12 mouse cellular contexts compared by ENCODE assay signal in genomic region chr1:170550649-170551440, GRCm38 (mm10). TPM values are rescaled to one million over a fixed set of nuclear protein-coding genes. Genes with fewer than 3 reads are reported as not detected.
DNase-seq lines count a peak whose midpoint lies in the region; ATAC-seq lines count a peak whose summit lies in the region.
"Had no signal": no experiment of that assay in that cellular context is flagged by ENCODE, and none has a peak within 500 bp of the region (broad histone marks: within the 10 kb centered on the region; RNA-seq: fewer than 3 reads in every experiment).

No protein-coding gene starts in this region.

- no peak overlapping the region for H3K4me2 ChIP-seq in midbrain, embryonic 11.5 days
- H3K4me2 ChIP-seq: midbrain, embryonic 15.5 days had no signal

- H3K4me3 ChIP-seq in midbrain, embryonic 10.5 days, result no peak overlapping the region
- H3K4me3 ChIP-seq in midbrain, embryonic 11.5 days (ENCODE audit: low read depth, low read length), result no peak overlapping the region
- H3K4me3 ChIP-seq: midbrain, embryonic 15.5 days had no signal

- H3K27me3 ChIP-seq in midbrain, embryonic 10.5 days (ENCODE audit: low read depth, poor library complexity, severe bottlenecking), result no peaks in the 10 kb centered on the region
- H3K27me3 ChIP-seq in midbrain, embryonic 11.5 days (ENCODE audit: control insufficient read depth, insufficient read depth, low read length), result no peaks in the 10 kb centered on the region
- H3K27me3 ChIP-seq: midbrain, embryonic 15.5 days had no signal

- H3K27ac ChIP-seq in midbrain, embryonic 10.5 days (replicated peaks), result peak overlapping the region; percentile 59; the same call in 1 of the 2 replicates
- no peak overlapping the region for H3K27ac ChIP-seq in midbrain, embryonic 11.5 days (ENCODE audit: low read depth, low read length)
- H3K27ac ChIP-seq: midbrain, embryonic 15.5 days had no signal

- peaks cover 9% of the 10 kb centered on the region for H3K4me1 ChIP-seq in midbrain, embryonic 10.5 days
- H3K4me1 ChIP-seq in midbrain, embryonic 11.5 days (ENCODE audit: control insufficient read depth, insufficient read depth, low read length), result no peaks in the 10 kb centered on the region

- H3K9me3 ChIP-seq in midbrain, embryonic 10.5 days (replicated peaks), result 0 out of 2 replicates have a peak, but pooled peaks cover 2% of the 10 kb centered on the region
- no peaks in the 10 kb centered on the region for H3K9me3 ChIP-seq in midbrain, embryonic 11.5 days (ENCODE audit: control insufficient read depth, low read length)
- H3K9me3 ChIP-seq: midbrain, embryonic 15.5 days had no signal

- no peaks in the 10 kb centered on the region for H3K36me3 ChIP-seq in midbrain, embryonic 10.5 days
- H3K36me3 ChIP-seq in midbrain, embryonic 11.5 days (ENCODE audit: control insufficient read depth, insufficient read depth, low read length), result no peaks in the 10 kb centered on the region
- H3K36me3 ChIP-seq: midbrain, embryonic 15.5 days had no signal

- ATAC-seq in midbrain, embryonic 11.5 days (ENCODE audit: low FRiP score), result no peak
- ATAC-seq in megakaryocyte progenitor cell, adult 5-6 weeks (replicated peaks; ENCODE audit: poor library complexity), result 0 out of 2 replicates have a peak, but pooled peaks have one; percentile 3
- ATAC-seq: midbrain, embryonic 15.5 days had no signal

- no peak overlapping the region for H3K9ac ChIP-seq in midbrain, embryonic 11.5 days (ENCODE audit: low read length)
- H3K9ac ChIP-seq: midbrain, embryonic 15.5 days had no signal

- 72% methylated on average over 8 of the region's 8 CpGs for WGBS in midbrain, embryonic 10.5 days
- WGBS in midbrain, embryonic 11.5 days, result 70% methylated on average over 8 of the region's 8 CpGs

- DNase-seq in embryo, embryonic 10 days (ENCODE audit: low spot score), result peak; percentile 16
- DNase-seq in embryo, embryonic 9.5 days (ENCODE audit: extremely low spot score), result no peak
- no peak for DNase-seq in midbrain, embryonic 10.5 days (ENCODE audit: low spot score)
- DNase-seq in midbrain, embryonic 11.5 days (ENCODE audit: low spot score, missing footprints), result no peak
- peak; percentile 29 to 41 for DNase-seq in heart, postnatal 36 days
- DNase-seq in cerebellum, postnatal 25 days, result no peak
- no peak for DNase-seq in spleen, adult 12 weeks (ENCODE audit: low spot score)
- DNase-seq: B cell, adult 2 months; gastrocnemius, postnatal 25 days; thymus, postnatal 4 days had no signal

- intact Hi-C loops in heart, postnatal 36 days (cut with DNase I), result no loop called here

RNA-seq across cellular contexts. Expression of gene Nos1ap, which starts 38.8 kb away (rescaled TPM):
- polyA plus RNA-seq in midbrain, embryonic 10.5 days (2016; fragmentation: Nextera tagmentation; extraction: Ambion mirVana), result 7.9 and 9.1 TPM in 2 replicates
- polyA plus RNA-seq in midbrain, embryonic 11.5 days (2014; fragmentation: Nextera tagmentation; extraction: Ambion mirVana), result 5.7 and 7.8 TPM in 2 replicates
- total RNA-seq in heart, postnatal 36 days (2021), result 10 to 100 TPM; 22.2 to 27.3 TPM
- 9.9 and 12.4 TPM in 2 replicates for total RNA-seq in megakaryocyte progenitor cell, adult 5-6 weeks (2015)
- 5.8 and 10.3 TPM in 2 replicates for total RNA-seq in megakaryocyte progenitor cell, adult 5-6 weeks (2017)

Comparison
In these comparisons a context has a peak if more than half of its experiments do, and no peak if none do; other contexts are left out.
1. DNase-seq: peak in embryo, embryonic 10 days (single experiment) and heart, postnatal 36 days (2 of 2); none in embryo, embryonic 9.5 days (single experiment), midbrain, embryonic 10.5 days (single experiment), midbrain, embryonic 11.5 days (single experiment), cerebellum, postnatal 25 days (0 of 2) and spleen, adult 12 weeks (single experiment).